Mouse (Mus musculus) testis, postnatal 10 days (tissue): ENCODE results near the gene Nudt22.

Source experiments
- DNase-seq: peaks from one replicate; pipeline ENCODE4 v3.0.0; 2021; ENCODE audit warnings: low spot score

Gene Nudt22

DNA sequence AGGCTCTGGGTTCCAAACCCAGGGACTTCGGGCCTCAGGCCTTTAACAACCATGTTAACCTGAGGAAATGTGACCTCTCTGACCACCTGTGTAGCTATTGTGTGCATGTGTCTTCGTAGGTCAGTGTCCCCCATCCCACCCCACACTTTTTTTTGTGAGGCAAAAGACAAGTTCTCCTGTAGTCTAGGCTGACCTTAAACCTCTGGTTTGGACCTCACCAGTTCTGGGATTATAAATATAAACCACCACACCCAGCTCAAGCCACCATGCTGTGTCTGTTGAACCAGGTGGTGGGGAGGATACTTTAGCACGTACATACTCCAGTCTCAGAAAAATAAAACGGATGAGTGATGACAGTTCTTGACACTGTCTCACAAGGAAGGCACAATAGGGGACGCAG lies 46.0 kb downstream of the Nudt22 start:
- no peak for DNase-seq

DNA sequence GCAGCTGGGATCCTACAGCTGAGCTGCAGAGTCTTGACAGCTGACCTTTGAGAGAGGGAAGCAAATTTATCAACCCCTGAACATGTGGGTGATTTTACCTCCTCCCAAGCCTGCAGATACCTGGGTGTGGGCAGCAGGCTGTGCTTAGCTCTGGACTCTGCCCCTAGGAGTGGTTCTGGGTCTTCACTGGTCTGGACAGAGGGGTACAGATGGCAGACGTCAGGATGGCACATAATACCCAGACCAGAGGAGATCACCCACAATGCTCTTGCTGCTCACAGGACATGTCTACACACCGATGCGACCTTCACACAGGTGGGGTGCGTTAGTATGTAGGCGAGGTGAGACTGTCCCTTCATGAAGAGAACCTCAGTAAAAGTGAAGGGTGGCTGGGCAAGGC lies 46.4 kb downstream of the Nudt22 start:
- DNase-seq = no peak

DNA sequence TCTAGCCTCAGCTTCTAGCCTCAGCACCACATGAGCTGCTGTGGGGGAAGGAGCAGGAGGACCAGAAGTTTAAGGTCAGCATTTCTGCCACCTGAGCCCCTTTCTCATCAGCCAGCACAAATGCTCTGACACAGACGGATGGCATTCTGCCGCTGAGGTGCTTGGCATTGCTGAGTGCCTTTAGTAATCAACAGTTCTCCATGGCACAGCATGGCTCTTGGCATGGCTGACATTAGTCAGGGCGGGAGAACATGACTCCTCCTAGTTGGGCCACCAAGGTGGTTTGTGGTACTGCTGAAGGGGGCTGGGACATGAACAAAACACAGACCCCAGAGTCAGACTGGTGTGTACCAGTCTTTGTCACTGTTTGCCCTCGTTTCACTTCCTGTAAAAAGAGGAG lies 47.7 kb downstream of the Nudt22 start:
- no peak for DNase-seq

DNA sequence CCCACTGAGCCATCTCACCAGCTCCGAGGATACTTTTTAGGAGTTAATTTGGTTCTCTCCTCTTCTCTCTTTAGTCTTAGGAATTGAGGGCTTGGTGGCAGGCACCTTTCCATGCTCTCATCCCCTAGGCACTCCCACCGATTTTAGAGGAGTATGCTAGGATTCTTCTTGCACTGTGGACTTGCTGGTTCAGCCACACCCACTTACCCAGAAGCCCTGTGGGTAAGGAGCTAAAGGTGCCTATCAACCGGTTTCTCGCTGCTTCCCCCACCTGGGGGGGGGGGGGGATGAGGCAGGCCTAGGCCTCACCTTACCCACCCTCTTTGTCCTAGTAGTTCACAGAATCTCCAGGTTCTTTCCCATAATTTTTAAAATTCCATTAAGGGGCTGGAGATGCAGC lies 48.2 kb downstream of the Nudt22 start:
- no peak for DNase-seq

DNA sequence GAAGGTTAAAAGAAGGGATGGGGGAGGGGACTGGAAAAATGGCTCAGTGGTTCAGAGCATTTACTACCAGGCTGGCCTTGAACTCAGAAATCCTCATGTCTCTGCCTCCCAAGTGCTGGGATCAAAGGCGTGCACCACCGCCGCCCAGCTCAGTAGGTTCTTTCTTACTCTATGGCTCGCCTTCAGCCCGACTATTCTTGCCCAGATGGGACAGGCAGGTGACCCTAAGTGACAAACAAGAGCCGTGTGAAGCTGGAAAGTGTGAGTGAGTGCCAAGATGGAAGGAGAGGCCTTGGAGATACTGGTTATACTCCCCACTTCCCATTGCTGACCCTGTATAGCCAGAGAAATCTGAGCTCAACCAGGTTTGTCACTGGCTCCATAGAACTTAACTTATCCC lies 52.2 kb downstream of the Nudt22 start:
- no peak for DNase-seq
